Mouse (Mus musculus) liver, embryonic 14.5 days (tissue): ENCODE measurements around the gene Znhit3. TPM values are rescaled to one million over a fixed set of nuclear protein-coding genes. Genes with fewer than 3 reads are reported as not detected.

Experiments
- ATAC-seq: fragments of 200-750 bp; cut with Nextera tagmentation; 2 replicates; pipeline ENCODE4 v1.8.0; 2017; ENCODE audit warnings: moderate number of reproducible peaks, mild to moderate bottlenecking, moderate library complexity; ENCODE audit not compliant: insufficient read depth
- DNase-seq, 3 experiments: peaks; one replicate each; pipeline ENCODE4 v3.0.0-alpha.2; 2012 to 2013; ENCODE audit warnings: low read depth in 3 of 3, low spot score in 3 of 3
- H3K27ac ChIP-seq: fragments of 300-500 bp; sonication (generic); 2 replicates; pipeline ENCODE4 v1.5.1; 2014; ENCODE audit warnings: moderate library complexity, mild to moderate bottlenecking, control low read depth, inconsistent platforms
- H3K27me3 ChIP-seq: fragments of 300-500 bp; sonication (generic); 2 replicates; pipeline ENCODE4 v1.6.1; 2014; ENCODE audit warnings: mild to moderate bottlenecking, low read length, moderate library complexity; ENCODE audit not compliant: control insufficient read depth, insufficient read depth
- H3K36me3 ChIP-seq: fragments of 300-500 bp; sonication (generic); replicated peaks from 2 replicates; pipeline ENCODE4 v1.6.1; 2014; ENCODE audit warnings: low read depth; ENCODE audit not compliant: control insufficient read depth, insufficient read depth
- H3K4me1 ChIP-seq, 2 experiments: fragments of 200-500 bp in 1 of 2; fragments of 300-500 bp in 1 of 2; sonication (generic) in 1 of 2; replicated peaks; 2 replicates each; pipeline ENCODE4 v1.6.1; 2012 to 2014; ENCODE audit warnings: antibody characterized with exemption in 1 of 2, inconsistent platforms in 1 of 2, low read length in 1 of 2; ENCODE audit not compliant: control insufficient read depth in 2 of 2, insufficient read depth in 2 of 2
- H3K4me2 ChIP-seq: fragments of 300-500 bp; sonication (generic); 2 replicates; pipeline ENCODE4 v1.6.1; 2014; ENCODE audit warnings: low read depth, mild to moderate bottlenecking, control low read depth, moderate library complexity
- H3K4me3 ChIP-seq, 2 experiments: fragments of 200-500 bp in 1 of 2; fragments of 300-500 bp in 1 of 2; sonication (generic) in 1 of 2; 2 replicates each; pipeline ENCODE4 v1.5.1; 2012 to 2014; ENCODE audit warnings: low read depth in 2 of 2, low read length in 2 of 2, mild to moderate bottlenecking in 2 of 2, control low read depth in 1 of 2, inconsistent platforms in 1 of 2, moderate library complexity in 1 of 2; ENCODE audit not compliant: insufficient read depth in 1 of 2
- H3K9ac ChIP-seq: fragments of 300-500 bp; sonication (generic); replicated peaks from 2 replicates; pipeline ENCODE4 v1.6.1; 2014; ENCODE audit warnings: mild to moderate bottlenecking, control low read depth, moderate library complexity
- H3K9me3 ChIP-seq: fragments of 300-500 bp; sonication (generic); 2 replicates; pipeline ENCODE4 v1.6.1; 2016; ENCODE audit warnings: low read length, mixed read lengths; ENCODE audit not compliant: control insufficient read depth
- CTCF ChIP-seq: IDR thresholded peaks from 2 replicates; pipeline ENCODE4 v1.5.1; 2016; ENCODE audit warnings: antibody characterized with exemption, low read depth, control low read depth
- EP300 ChIP-seq: IDR thresholded peaks from 2 replicates; pipeline ENCODE4 v1.6.1; 2016; ENCODE audit warnings: antibody characterized with exemption, low read depth
- WGBS: fragments of 180-500 bp; shearing (Covaris S2); extraction: QIAGEN DNeasy Blood & Tissue Kit; methylation state at CpG from one replicate; pipeline ENCODE4 v1.1.7; 2014; ENCODE audit not compliant: insufficient replicate concordance; 5-methylcytosine and 5-hydroxymethylcytosine counted together
- polyA plus RNA-seq, 2 experiments: library from polyadenylated mRNA; depleted of rRNA in 1 of 2; stranded (reverse) in 1 of 2; unstranded in 1 of 2; fragments of >200 nt; fragmentation: Nextera tagmentation in 1 of 2; extraction: Ambion mirVana in 1 of 2; gene quantifications; 2 replicates each; pipeline versions ENCODE4 v1.2.1 to v1.2.3; 2012 to 2014

The Znhit3 gene
- polyA plus RNA-seq, 2 experiments: 19.0 to 47.9 TPM

DNA sequence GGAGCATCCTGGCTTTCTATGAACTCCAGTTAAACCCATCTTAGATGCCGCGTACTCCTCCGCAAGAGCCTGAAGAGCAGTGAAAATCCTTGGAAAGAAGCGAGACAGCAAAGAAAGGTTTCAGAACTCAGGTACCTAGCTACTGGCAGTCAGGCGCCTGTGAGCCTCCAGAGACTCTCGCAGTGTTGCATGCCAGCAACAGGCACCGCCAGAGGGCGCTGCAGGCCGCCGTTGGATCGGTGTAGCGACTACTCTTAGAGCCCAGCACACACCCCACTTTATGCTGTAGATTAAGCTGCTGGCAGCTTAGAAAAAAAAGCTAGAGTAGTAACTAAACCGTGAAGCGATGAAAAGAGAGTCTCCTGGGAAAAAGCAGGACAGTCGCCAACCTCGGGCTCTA lies 2.3 kb upstream of the Znhit3 start:
- peak; percentile 72 for ATAC-seq
- WGBS: 8% methylated on average over 16 of the region's 16 CpGs
- DNase-seq: peak; percentile 64 to 71 (median 65)
- TF ChIP-seq CTCF: peak; percentile 98
- no peak for TF ChIP-seq EP300
- H3K27me3 ChIP-seq: no peaks in the 10 kb centered on the region
- H3K4me2 ChIP-seq: peak overlapping the region; percentile 50
- H3K36me3 ChIP-seq: no peaks in the 10 kb centered on the region
- no peaks in the 10 kb centered on the region for H3K9me3 ChIP-seq
- H3K27ac ChIP-seq: no peak overlapping the region
- no peak overlapping the region for H3K9ac ChIP-seq
- H3K4me1 ChIP-seq: peaks cover 4 to 14% of the 10 kb centered on the region in 2 experiments; a peak in 3 of 4 replicates
- H3K4me3 ChIP-seq: no peak overlapping the region

DNA sequence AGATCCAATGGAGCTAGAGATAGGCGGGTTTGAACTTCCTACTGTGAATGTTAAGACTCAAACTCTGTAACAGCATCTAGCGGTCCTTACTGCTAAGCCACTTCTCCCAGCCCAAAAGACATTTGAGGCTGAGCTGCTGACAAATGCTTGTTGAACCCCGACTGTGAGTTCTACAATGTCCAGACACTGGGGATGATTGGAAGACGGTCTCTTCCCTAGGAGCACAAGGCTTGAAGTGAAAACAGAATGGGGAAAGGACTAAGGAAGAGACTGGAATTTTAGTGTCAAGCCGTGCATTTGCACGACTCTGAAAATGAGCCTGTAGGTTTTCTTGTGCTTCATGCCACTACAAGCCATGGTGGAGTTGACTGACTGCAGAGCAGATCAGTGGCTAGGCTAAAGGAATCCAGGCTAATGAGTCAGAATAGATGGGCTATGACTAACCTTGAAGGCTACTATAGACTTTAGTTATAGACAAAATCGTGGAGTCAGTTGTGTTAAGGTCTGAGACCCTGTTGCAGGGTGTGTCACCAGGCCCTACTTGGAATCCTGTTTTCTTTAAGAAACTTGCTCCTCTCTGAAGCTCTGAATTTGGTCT lies 636 bp upstream of the Znhit3 start:
- peaks cover 4 to 14% of the 10 kb centered on the region in 2 experiments; a peak in 3 of 4 replicates for H3K4me1 ChIP-seq
- peaks cover 8% of the 10 kb centered on the region for H3K36me3 ChIP-seq
- no peak for ATAC-seq
- H3K27ac ChIP-seq: no peak overlapping the region
- H3K27me3 ChIP-seq: no peaks in the 10 kb centered on the region
- peak overlapping the region; percentile 88 to 95 for H3K4me3 ChIP-seq
- DNase-seq: no peak
- H3K9ac ChIP-seq: peak overlapping the region; percentile 23; the same call in 1 of the 2 replicates
- no peaks in the 10 kb centered on the region for H3K9me3 ChIP-seq
- TF ChIP-seq CTCF (no peak), EP300 (no peak)
- peak overlapping the region; percentile 83 for H3K4me2 ChIP-seq
- WGBS: 55% methylated on average over 7 of the region's 7 CpGs

DNA sequence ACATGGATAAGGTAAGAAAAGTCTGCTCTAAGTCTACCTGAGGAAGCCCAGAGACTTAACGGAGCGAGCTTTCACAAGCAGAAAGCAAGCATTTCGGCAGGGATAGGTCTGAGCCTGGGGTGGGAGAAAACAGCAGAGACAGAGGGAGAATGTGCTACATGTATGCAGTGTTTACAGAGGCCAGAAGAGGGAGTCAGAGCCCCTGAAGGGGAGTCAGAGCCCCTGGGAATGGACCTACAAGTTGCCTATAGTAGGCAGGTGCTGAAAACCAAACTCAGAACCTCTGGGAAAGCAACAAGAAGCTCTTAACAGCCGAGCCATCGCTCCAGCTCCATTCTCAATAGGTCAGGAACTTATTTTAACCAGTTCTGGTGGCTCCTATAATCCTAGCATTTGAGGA lies 1.5 kb downstream of the Znhit3 start:
- Histone ChIP-seq H3K36me3 (peaks cover 27% of the 10 kb centered on the region), H3K4me1 (peaks cover 4 to 14% of the 10 kb centered on the region in 2 experiments; a peak in 3 of 4 replicates), H3K27ac (no peak overlapping the region), H3K4me2 (peak overlapping the region; percentile 83), H3K9ac (no peak overlapping the region), H3K4me3 (peak overlapping the region in 1 of 2 experiments; percentile 88; a peak in 2 of 4 replicates), H3K9me3 (no peaks in the 10 kb centered on the region), H3K27me3 (no peaks in the 10 kb centered on the region)
- DNase-seq (no peak), ATAC-seq (no peak)
- WGBS: 75% methylated on average over 5 of the region's 5 CpGs
- TF ChIP-seq CTCF: peak; percentile 53
- no peak for TF ChIP-seq EP300

DNA sequence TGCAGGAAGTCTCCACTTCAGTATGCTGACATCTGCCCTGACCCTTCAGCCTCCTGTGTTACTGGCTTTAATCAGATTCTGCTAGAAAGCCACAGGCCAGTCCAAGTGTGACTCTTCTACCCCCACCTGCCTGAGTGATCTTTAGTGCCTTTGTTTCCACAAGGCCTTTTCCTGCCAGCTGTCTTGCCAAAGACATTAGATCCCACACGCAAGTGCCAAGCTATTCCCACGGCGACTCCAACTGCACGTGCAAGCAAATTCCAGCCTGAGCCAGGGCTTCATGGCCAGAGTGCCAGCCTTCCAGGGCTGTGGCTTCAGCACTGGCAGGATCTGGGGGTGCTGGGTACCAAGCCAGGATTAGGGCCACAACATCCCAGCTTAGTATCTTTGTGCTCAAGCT lies 5.8 kb downstream of the Znhit3 start:
- Histone ChIP-seq H3K4me3 (no peak overlapping the region), H3K9me3 (no peaks in the 10 kb centered on the region), H3K4me1 (peaks cover 0 to 7% of the 10 kb centered on the region in 2 experiments; a peak in 3 of 4 replicates), H3K27ac (no peak overlapping the region), H3K4me2 (no peak overlapping the region), H3K36me3 (peaks cover 40% of the 10 kb centered on the region), H3K27me3 (no peaks in the 10 kb centered on the region), H3K9ac (no peak overlapping the region)
- TF ChIP-seq CTCF (no peak), EP300 (no peak)
- 86% methylated on average over 4 of the region's 4 CpGs for WGBS
- DNase-seq (no peak), ATAC-seq (no peak)

DNA sequence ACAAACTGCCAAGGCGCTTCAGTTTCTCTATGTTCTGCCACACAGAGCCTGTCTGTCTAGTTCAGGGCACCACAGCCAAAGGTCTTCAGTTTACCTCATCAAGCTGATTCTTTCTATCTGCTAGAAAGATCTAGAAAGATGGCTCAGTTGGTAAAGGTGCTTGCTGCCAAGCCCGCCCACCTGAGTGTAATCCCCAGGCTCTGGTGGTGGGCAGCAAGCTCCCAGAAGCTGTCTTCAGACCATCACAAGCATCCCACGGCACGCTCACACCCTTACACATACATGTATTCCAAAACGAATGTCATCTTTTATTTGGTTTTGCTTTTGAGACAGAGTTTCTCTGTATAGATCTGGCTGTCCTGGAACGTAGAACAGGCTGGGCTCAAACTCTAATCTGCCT lies 7.7 kb downstream of the Znhit3 start:
- DNase-seq (no peak), ATAC-seq (no peak)
- Histone ChIP-seq H3K36me3 (peaks cover 46% of the 10 kb centered on the region), H3K27me3 (no peaks in the 10 kb centered on the region), H3K27ac (no peak overlapping the region), H3K4me3 (no peak overlapping the region), H3K9ac (no peak overlapping the region), H3K4me2 (no peak overlapping the region), H3K9me3 (no peaks in the 10 kb centered on the region), H3K4me1 (no peaks in the 10 kb centered on the region)
- 79% methylated on average over 6 of the region's 6 CpGs for WGBS
- TF ChIP-seq EP300 (no peak), CTCF (no peak)
